Mouse (Mus musculus) kidney, postnatal 0 days (tissue): ENCODE results near the gene Tnip2. TPM values are rescaled to one million over a fixed set of nuclear protein-coding genes. Genes with fewer than 3 reads are reported as not detected.

Experiments
- ATAC-seq: fragments of 200-750 bp; cut with Nextera tagmentation; replicated peaks from 2 replicates; pipeline ENCODE4 v1.8.0; 2017; ENCODE audit warnings: low read depth, moderate number of reproducible peaks, moderate TSS enrichment, moderate library complexity; ENCODE audit not compliant: low FRiP score
- DNase-seq: peaks from one replicate; pipeline ENCODE4 v3.0.0-alpha.2; 2016; ENCODE audit warnings: low spot score
- H3K27ac ChIP-seq: fragments of 300-500 bp; sonication (generic); 2 replicates; pipeline ENCODE4 v1.5.1; 2014; ENCODE audit warnings: mild to moderate bottlenecking
- H3K27me3 ChIP-seq: fragments of 300-500 bp; sonication (generic); 2 replicates; pipeline ENCODE4 v1.6.1; 2014; ENCODE audit warnings: low read length, mixed read lengths; ENCODE audit not compliant: insufficient read depth
- H3K36me3 ChIP-seq: fragments of 300-500 bp; sonication (generic); 2 replicates; pipeline ENCODE4 v1.6.1; 2014; ENCODE audit warnings: low read length, mixed read lengths; ENCODE audit not compliant: insufficient read depth
- H3K4me1 ChIP-seq: fragments of 300-500 bp; sonication (generic); replicated peaks from 2 replicates; pipeline ENCODE4 v1.6.1; 2014; ENCODE audit warnings: antibody characterized with exemption, low read length, mixed read lengths; ENCODE audit not compliant: insufficient read depth
- H3K4me2 ChIP-seq: fragments of 300-500 bp; sonication (generic); 2 replicates; pipeline ENCODE4 v1.6.1; 2014; ENCODE audit warnings: mild to moderate bottlenecking, low read length, moderate library complexity, mixed read lengths
- H3K4me3 ChIP-seq: fragments of 300-500 bp; sonication (generic); replicated peaks from 2 replicates; pipeline ENCODE4 v1.5.1; 2014; ENCODE audit warnings: low read depth, low read length
- H3K9ac ChIP-seq: fragments of 300-500 bp; sonication (generic); 2 replicates; pipeline ENCODE4 v1.6.1; 2014; ENCODE audit warnings: low read depth, low read length
- H3K9me3 ChIP-seq: fragments of 300-500 bp; sonication (generic); replicated peaks from 2 replicates; pipeline ENCODE4 v1.6.1; 2016; ENCODE audit warnings: low read length, inconsistent platforms, mixed read lengths
- CTCF ChIP-seq: IDR thresholded peaks from 2 replicates; pipeline ENCODE4 v1.5.1; 2016; ENCODE audit warnings: antibody characterized with exemption, low read depth, mild to moderate bottlenecking, moderate library complexity
- WGBS: fragments of 180-500 bp; shearing (Covaris S2); extraction: QIAGEN DNeasy Blood & Tissue Kit; methylation state at CpG from one replicate; pipeline ENCODE4 v1.1.7; 2014; 5-methylcytosine and 5-hydroxymethylcytosine counted together
- polyA plus RNA-seq: library from polyadenylated mRNA; unstranded; fragments of >200 nt; fragmentation: Nextera tagmentation; extraction: Ambion mirVana; gene quantifications from 2 replicates; pipeline ENCODE4 v1.2.1, GENCODE M21; 2015

The Tnip2 gene
- polyA plus RNA-seq, 1 experiment from 2014 or later: 16.5 TPM

- no peak for ATAC-seq
- 74% methylated on average over 5 of the region's 5 CpGs for WGBS
- Histone ChIP-seq H3K27me3 (no peaks in the 10 kb centered on the region), H3K4me1 (0 out of 2 replicates have a peak, but pooled peaks cover 3% of the 10 kb centered on the region), H3K9me3 (no peaks in the 10 kb centered on the region), H3K4me2 (no peak overlapping the region), H3K27ac (no peak overlapping the region), H3K4me3 (no peak overlapping the region), H3K9ac (no peak overlapping the region), H3K36me3 (no peaks in the 10 kb centered on the region)
- TF ChIP-seq CTCF: no peak
- no peak for DNase-seq
These were observed 21.2 kb upstream of the Tnip2 start for GRCm38 (mm10) chr5:34534776-34535581.

GRCm38 (mm10) chr5:34533820-34534219 is 20.0 kb upstream of the Tnip2 start:
- Histone ChIP-seq H3K4me2 (no peak overlapping the region), H3K9ac (no peak overlapping the region), H3K9me3 (no peaks in the 10 kb centered on the region), H3K36me3 (no peaks in the 10 kb centered on the region), H3K4me1 (0 out of 2 replicates have a peak, but pooled peaks cover 3% of the 10 kb centered on the region), H3K27me3 (no peaks in the 10 kb centered on the region), H3K4me3 (no peak overlapping the region), H3K27ac (no peak overlapping the region)
- ATAC-seq (no peak), DNase-seq (no peak)
- TF ChIP-seq CTCF: no peak
- WGBS: 70% methylated on average over 3 of the region's 3 CpGs

- Histone ChIP-seq H3K4me1 (0 out of 2 replicates have a peak, but pooled peaks cover 3% of the 10 kb centered on the region), H3K27me3 (no peaks in the 10 kb centered on the region), H3K9ac (no peak overlapping the region), H3K9me3 (no peaks in the 10 kb centered on the region), H3K4me3 (no peak overlapping the region), H3K4me2 (no peak overlapping the region), H3K27ac (no peak overlapping the region), H3K36me3 (no peaks in the 10 kb centered on the region)
- no peak for TF ChIP-seq CTCF
- DNase-seq: no peak
- no peak for ATAC-seq
- WGBS: 72% methylated on average over 5 of the region's 5 CpGs
These were observed 19.3 kb upstream of the Tnip2 start for GRCm38 (mm10) chr5:34533066-34533465.

GRCm38 (mm10) chr5:34530687-34531086 is 16.9 kb upstream of the Tnip2 start:
- whole genome bisulfite sequencing: 42% methylated on average over 4 of the region's 4 CpGs
- ATAC-seq (peak; percentile 65), DNase-seq (no peak)
- no peak overlapping the region for H3K4me2 ChIP-seq
- peaks cover 3% of the 10 kb centered on the region; the same call in 1 of the 2 replicates for H3K4me1 ChIP-seq
- no peak overlapping the region for H3K27ac ChIP-seq
- no peak for TF ChIP-seq CTCF
- H3K9ac ChIP-seq: no peak overlapping the region
- H3K9me3 ChIP-seq: no peaks in the 10 kb centered on the region
- H3K4me3 ChIP-seq: no peak overlapping the region
- H3K27me3 ChIP-seq: no peaks in the 10 kb centered on the region
- H3K36me3 ChIP-seq: no peaks in the 10 kb centered on the region

- H3K9ac ChIP-seq: no peak overlapping the region
- H3K27ac ChIP-seq: no peak overlapping the region
- no peak for TF ChIP-seq CTCF
- H3K36me3 ChIP-seq: no peaks in the 10 kb centered on the region
- H3K4me2 ChIP-seq: no peak overlapping the region
- H3K27me3 ChIP-seq: no peaks in the 10 kb centered on the region
- no peak overlapping the region for H3K4me3 ChIP-seq
- no peaks in the 10 kb centered on the region for H3K9me3 ChIP-seq
- ATAC-seq (no peak), DNase-seq (no peak)
- WGBS: 67% methylated on average over 5 of the region's 5 CpGs
- H3K4me1 ChIP-seq: peaks cover 3% of the 10 kb centered on the region; the same call in 1 of the 2 replicates
These were observed 16.3 kb upstream of the Tnip2 start for GRCm38 (mm10) chr5:34530116-34530515.

- Histone ChIP-seq H3K4me3 (no peak overlapping the region), H3K9me3 (no peaks in the 10 kb centered on the region), H3K4me1 (peaks cover 3% of the 10 kb centered on the region; the same call in 1 of the 2 replicates), H3K27me3 (no peaks in the 10 kb centered on the region), H3K27ac (no peak overlapping the region), H3K4me2 (no peak overlapping the region), H3K36me3 (no peaks in the 10 kb centered on the region), H3K9ac (no peak overlapping the region)
- WGBS: 77% methylated on average over 5 of the region's 5 CpGs
- TF ChIP-seq CTCF: no peak
- DNase-seq: no peak
- ATAC-seq: no peak
These were observed 14.9 kb upstream of the Tnip2 start for GRCm38 (mm10) chr5:34528724-34529123.
